Mouse (Mus musculus): ENCODE measurements around the gene Spns2. TPM values are rescaled to one million over a fixed set of nuclear protein-coding genes. Genes with fewer than 3 reads are reported as not detected.
A peak's percentile ranks its signal among the peaks of the same experiment; 100 is the strongest.

The Spns2 gene
- polyA plus RNA-seq, 1 experiment from 2014 or later: 5.7 TPM

DNA sequence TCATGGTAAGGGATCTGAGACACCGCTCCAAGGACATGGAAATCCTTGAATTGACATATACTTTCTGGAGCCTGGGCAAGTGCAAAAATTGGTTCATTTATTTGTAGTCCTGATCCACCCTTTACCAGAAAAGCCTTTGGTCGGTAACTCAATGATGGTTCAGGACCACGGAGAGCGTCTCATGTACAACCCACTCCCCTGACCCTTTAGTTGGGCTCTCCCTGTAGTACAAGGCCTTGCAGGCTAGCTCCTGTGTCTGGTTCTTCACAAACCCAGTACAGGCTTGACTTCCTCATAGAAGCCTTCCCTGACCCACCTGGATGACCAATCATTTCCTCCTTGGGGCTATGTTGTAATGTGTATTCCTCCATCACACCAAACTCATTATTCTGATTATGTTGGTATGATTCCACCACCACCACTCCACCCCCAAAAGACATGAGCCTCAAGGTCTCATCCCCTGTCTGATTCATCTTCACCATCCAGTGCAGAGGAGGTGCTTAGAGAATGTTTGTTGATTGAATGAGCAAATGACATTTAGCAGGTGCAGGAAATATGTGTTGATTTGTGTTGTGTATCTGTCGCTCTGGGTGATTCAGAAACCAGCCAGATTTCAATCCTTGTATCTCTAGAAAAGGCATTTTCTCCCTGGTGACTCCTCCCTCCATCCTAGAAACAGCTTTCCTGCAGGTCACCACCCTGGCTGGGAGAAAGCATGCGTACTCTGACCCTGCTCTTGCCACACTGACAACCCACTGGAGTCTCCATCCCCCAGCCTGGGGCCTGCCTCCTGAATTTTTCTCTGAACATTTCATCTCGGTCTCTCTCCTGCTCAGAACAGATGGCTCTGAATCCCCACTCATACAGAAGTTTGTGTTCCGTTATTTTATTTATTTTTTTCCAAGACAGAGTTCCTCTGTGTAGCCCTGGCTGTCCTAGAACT is 4.6 kb upstream of the Spns2 start:
- Histone ChIP-seq H3K27me3 (ENCODE audit: control insufficient read depth, insufficient read depth, low read length) (no peaks in the 10 kb centered on the region; the same call in 1 of the 2 replicates), H3K27ac (ENCODE audit: low read length) (no peak overlapping the region), H3K9ac (ENCODE audit: low read length) (no peak overlapping the region), H3K9me3 (replicated peaks; ENCODE audit: control insufficient read depth, low read length) (no peaks in the 10 kb centered on the region), H3K4me2 (ENCODE audit: low read depth, low read length) (no peak overlapping the region), H3K4me1 (ENCODE audit: control insufficient read depth, insufficient read depth, low read length) (peaks cover 6% of the 10 kb centered on the region; the same call in 1 of the 2 replicates), H3K4me3 (replicated peaks; ENCODE audit: low read length) (no peak overlapping the region), H3K36me3 (ENCODE audit: control insufficient read depth, insufficient read depth, low read length) (no peaks in the 10 kb centered on the region)
- ATAC-seq (ENCODE audit: insufficient read depth, low FRiP score): no peak
- WGBS: 53% methylated on average over 8 of the region's 8 CpGs

DNA sequence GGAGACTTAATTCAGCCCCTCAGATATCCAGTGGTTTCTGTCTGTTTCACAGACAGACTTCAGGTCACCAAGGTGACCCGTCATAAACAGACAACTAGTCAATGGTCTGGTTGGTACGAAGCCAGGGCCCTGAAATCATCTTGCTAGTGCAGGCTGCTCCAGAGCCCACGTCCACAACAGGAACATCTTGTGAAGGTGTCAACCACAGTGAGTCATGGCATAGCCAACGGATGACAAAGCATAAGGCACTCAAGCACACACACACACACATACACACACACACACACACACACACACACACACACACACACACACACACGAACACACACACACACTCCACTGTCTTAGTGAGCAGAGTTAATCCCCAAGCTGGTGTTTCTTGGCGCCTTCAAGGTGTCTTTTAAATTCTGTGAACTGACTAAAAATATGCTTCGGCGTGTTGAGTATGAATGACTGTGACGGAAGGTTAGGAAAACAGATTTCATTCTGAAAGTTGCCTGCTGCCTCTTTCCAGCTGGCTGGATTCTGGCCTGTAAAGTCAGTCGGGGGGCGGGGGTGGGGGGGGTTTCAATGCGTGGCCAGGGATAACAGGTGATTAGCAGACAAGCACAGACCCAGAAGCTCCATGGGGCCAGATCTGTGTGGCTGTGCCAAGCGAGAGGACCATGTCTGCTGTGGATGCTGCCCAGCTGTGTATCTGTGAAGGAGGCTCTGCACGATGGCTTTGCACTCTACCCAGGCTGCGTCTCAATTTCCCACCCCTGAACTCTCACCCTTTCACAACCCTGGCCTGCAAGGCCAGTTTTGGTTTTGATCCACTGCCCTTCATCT is 1.6 kb upstream of the Spns2 start:
- H3K27ac ChIP-seq (ENCODE audit: low read length): no peak overlapping the region
- 64% methylated on average over 15 of the region's 15 CpGs for WGBS
- no peaks in the 10 kb centered on the region for H3K9me3 ChIP-seq (replicated peaks; ENCODE audit: control insufficient read depth, low read length)
- H3K36me3 ChIP-seq (ENCODE audit: control insufficient read depth, insufficient read depth, low read length): no peaks in the 10 kb centered on the region
- H3K27me3 ChIP-seq (ENCODE audit: control insufficient read depth, insufficient read depth, low read length): peaks cover 12% of the 10 kb centered on the region
- no peak overlapping the region for H3K4me3 ChIP-seq (replicated peaks; ENCODE audit: low read length)
- no peak overlapping the region for H3K4me2 ChIP-seq (ENCODE audit: low read depth, low read length)
- H3K4me1 ChIP-seq (ENCODE audit: control insufficient read depth, insufficient read depth, low read length): peaks cover 15% of the 10 kb centered on the region
- no peak for ATAC-seq (ENCODE audit: insufficient read depth, low FRiP score)
- no peak overlapping the region for H3K9ac ChIP-seq (ENCODE audit: low read length)

DNA sequence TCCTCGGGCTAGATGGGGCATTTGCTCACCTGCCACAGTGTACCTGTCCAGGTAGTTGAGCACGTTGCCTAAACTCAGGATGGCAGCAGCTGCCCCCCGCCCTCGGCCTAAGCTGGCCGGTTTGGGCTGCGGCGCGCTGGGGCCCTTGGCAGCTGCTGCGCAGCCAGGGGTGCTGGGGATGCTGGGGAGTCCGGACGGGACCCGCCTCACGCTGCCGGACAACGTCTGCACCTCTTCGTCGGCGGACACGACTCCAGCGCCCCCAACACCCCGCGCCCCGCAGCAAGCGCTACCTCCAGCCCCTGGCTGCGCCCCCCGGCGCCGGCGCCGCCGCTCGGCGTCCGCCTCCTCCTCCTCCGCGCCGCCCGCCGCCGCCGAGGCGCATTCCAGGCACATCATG is 307 bp downstream of the Spns2 start:
- H3K27me3 ChIP-seq (ENCODE audit: control insufficient read depth, insufficient read depth, low read length): peaks cover 12% of the 10 kb centered on the region
- peak overlapping the region; percentile 71 for H3K9ac ChIP-seq (ENCODE audit: low read length)
- peak overlapping the region; percentile 27 for H3K27ac ChIP-seq (ENCODE audit: low read length)
- H3K4me3 ChIP-seq (replicated peaks; ENCODE audit: low read length): peak overlapping the region; percentile 58
- no peaks in the 10 kb centered on the region for H3K9me3 ChIP-seq (replicated peaks; ENCODE audit: control insufficient read depth, low read length)
- peaks cover 15% of the 10 kb centered on the region for H3K4me1 ChIP-seq (ENCODE audit: control insufficient read depth, insufficient read depth, low read length)
- no peaks in the 10 kb centered on the region for H3K36me3 ChIP-seq (ENCODE audit: control insufficient read depth, insufficient read depth, low read length)
- no peak for ATAC-seq (ENCODE audit: insufficient read depth, low FRiP score)
- H3K4me2 ChIP-seq (ENCODE audit: low read depth, low read length): peak overlapping the region; percentile 96
- WGBS: 0% methylated on average over 25 of the region's 42 CpGs

DNA sequence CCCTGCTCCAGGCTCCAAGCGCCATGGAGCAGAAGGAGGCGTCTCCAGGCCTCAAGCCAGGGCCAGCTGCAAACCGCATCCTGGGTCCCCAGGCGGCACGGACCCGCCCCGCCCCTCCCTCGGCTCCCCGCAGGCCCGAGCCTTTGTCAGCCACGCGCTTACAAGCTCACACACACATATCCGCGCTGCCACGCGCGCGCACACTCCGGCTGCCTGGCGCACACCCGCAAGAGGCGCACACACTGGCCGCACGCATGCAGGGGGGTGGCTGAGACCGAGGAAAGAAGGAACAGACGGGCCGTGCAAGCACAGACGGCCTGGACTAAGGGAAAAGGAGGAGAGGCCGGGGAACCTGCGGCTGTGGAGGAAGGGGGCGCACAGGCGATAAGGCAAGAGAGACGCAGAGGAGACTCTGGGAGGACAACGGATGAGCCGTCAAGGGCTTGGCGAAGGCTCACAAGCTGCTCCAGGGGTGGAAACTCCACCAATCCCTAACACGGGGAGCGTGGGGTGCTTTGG is 892 bp downstream of the Spns2 start:
- Histone ChIP-seq H3K4me1 (ENCODE audit: control insufficient read depth, insufficient read depth, low read length) (peaks cover 15% of the 10 kb centered on the region), H3K9me3 (replicated peaks; ENCODE audit: control insufficient read depth, low read length) (no peaks in the 10 kb centered on the region), H3K4me2 (ENCODE audit: low read depth, low read length) (peak overlapping the region; percentile 96), H3K4me3 (replicated peaks; ENCODE audit: low read length) (peak overlapping the region; percentile 58), H3K36me3 (ENCODE audit: control insufficient read depth, insufficient read depth, low read length) (no peaks in the 10 kb centered on the region), H3K9ac (ENCODE audit: low read length) (peak overlapping the region; percentile 71), H3K27me3 (ENCODE audit: control insufficient read depth, insufficient read depth, low read length) (peaks cover 12% of the 10 kb centered on the region), H3K27ac (ENCODE audit: low read length) (peak overlapping the region; percentile 27)
- WGBS: 1% methylated on average over 38 of the region's 38 CpGs
- no peak for ATAC-seq (ENCODE audit: insufficient read depth, low FRiP score)

DNA sequence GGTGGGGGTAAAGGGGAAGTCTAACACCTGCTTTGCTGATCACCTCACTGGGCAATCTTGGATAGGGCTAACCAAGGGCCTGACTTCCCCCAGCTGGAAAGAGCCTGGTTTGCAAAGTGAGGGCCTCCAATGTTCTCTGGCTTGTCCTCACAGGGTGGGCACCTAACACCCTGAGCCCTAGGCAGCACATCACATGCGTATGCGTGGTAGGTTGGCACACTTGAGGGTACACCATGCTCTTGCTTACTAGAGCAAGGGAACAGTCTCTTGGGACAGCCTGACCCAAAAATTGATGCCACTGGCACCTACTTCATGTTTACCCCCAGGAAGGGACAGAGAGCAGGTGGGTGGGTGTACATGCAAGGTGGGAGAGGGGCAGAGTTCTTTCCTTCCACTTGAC is 2.0 kb downstream of the Spns2 start:
- peak overlapping the region; percentile 58 for H3K4me3 ChIP-seq (replicated peaks; ENCODE audit: low read length)
- no peak overlapping the region for H3K27ac ChIP-seq (ENCODE audit: low read length)
- no peak overlapping the region for H3K9ac ChIP-seq (ENCODE audit: low read length)
- no peaks in the 10 kb centered on the region for H3K36me3 ChIP-seq (ENCODE audit: control insufficient read depth, insufficient read depth, low read length)
- H3K4me2 ChIP-seq (ENCODE audit: low read depth, low read length): peak overlapping the region; percentile 96; the same call in 1 of the 2 replicates
- H3K9me3 ChIP-seq (replicated peaks; ENCODE audit: control insufficient read depth, low read length): no peaks in the 10 kb centered on the region
- no peak for ATAC-seq (ENCODE audit: insufficient read depth, low FRiP score)
- 94% methylated on average over 2 of the region's 2 CpGs for WGBS
- peaks cover 12% of the 10 kb centered on the region for H3K27me3 ChIP-seq (ENCODE audit: control insufficient read depth, insufficient read depth, low read length)
- peaks cover 15% of the 10 kb centered on the region for H3K4me1 ChIP-seq (ENCODE audit: control insufficient read depth, insufficient read depth, low read length)

DNA sequence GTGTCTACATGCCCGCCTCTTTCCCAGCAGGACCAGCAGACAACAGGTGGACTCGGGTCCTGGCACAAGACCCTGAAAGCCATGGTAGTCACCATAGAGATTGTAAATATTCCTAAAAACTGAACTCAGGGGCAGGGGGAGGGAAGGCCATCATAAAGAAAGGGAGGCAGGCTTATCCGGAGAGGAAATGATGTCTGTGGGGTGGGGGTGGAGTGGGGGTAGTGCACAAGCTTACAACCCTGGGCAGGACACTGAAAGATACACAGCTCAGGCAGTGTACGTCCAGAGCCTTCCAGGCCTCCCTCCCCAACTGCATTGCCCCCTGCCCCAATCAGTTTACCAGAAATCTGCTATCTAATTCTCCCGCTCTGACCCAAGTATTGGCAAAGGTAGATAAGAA is 2.5 kb downstream of the Spns2 start:
- ATAC-seq (ENCODE audit: insufficient read depth, low FRiP score): no peak
- Histone ChIP-seq H3K4me3 (replicated peaks; ENCODE audit: low read length) (no peak overlapping the region; the same call in 1 of the 2 replicates), H3K9me3 (replicated peaks; ENCODE audit: control insufficient read depth, low read length) (no peaks in the 10 kb centered on the region), H3K36me3 (ENCODE audit: control insufficient read depth, insufficient read depth, low read length) (no peaks in the 10 kb centered on the region), H3K27me3 (ENCODE audit: control insufficient read depth, insufficient read depth, low read length) (peaks cover 12% of the 10 kb centered on the region), H3K4me1 (ENCODE audit: control insufficient read depth, insufficient read depth, low read length) (peaks cover 15% of the 10 kb centered on the region), H3K27ac (ENCODE audit: low read length) (no peak overlapping the region), H3K4me2 (ENCODE audit: low read depth, low read length) (peak overlapping the region; percentile 96; the same call in 1 of the 2 replicates), H3K9ac (ENCODE audit: low read length) (0 out of 2 replicates have a peak overlapping the region, but pooled peaks have one; percentile 1)
- 63% methylated on average over 5 of the region's 5 CpGs for WGBS

DNA sequence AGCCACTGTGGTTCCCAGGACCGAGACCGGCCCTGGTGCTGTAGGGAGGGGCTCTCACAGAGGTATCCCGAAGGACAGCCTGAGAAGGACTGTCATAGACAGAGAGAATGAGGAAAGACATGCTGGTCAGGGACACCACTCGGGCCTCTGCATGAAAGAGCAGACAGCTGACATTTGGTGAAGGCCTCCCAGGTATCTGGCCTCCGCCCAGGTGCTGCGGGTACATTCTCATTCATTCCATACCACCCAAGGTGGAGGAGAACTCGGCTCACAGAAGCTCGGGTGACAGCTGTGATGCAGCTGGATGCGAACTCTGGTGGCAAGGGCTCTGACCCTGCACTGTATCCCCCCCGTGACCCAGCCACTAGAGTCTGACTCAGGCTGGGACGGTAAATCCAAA is 3.7 kb downstream of the Spns2 start:
- Histone ChIP-seq H3K27ac (ENCODE audit: low read length) (no peak overlapping the region), H3K4me2 (ENCODE audit: low read depth, low read length) (no peak overlapping the region), H3K9me3 (replicated peaks; ENCODE audit: control insufficient read depth, low read length) (no peaks in the 10 kb centered on the region), H3K4me1 (ENCODE audit: control insufficient read depth, insufficient read depth, low read length) (peaks cover 19% of the 10 kb centered on the region), H3K27me3 (ENCODE audit: control insufficient read depth, insufficient read depth, low read length) (peaks cover 12% of the 10 kb centered on the region), H3K9ac (ENCODE audit: low read length) (no peak overlapping the region), H3K36me3 (ENCODE audit: control insufficient read depth, insufficient read depth, low read length) (no peaks in the 10 kb centered on the region), H3K4me3 (replicated peaks; ENCODE audit: low read length) (no peak overlapping the region)
- 62% methylated on average over 11 of the region's 11 CpGs for WGBS
- ATAC-seq (ENCODE audit: insufficient read depth, low FRiP score): no peak

DNA sequence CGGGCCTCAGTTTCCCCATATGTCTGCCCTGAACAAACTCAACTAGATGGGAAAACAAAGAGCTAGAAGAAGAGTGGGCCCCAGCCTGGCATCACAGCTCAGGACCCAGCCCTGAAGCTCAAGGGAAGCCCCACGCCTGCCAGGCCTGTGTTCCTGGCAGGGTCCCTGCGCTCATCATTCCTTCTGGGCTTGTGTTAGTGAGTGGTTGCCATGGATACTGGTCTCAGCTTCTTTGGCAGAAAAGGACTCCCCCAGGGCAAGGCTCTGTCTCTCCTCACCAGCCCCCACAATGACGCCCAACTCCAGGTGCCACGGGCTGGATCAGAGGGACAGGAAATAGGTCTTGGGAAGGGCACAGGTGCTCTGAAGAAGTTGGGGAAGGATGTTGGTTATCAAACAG is 4.5 kb downstream of the Spns2 start:
- Histone ChIP-seq H3K27me3 (ENCODE audit: control insufficient read depth, insufficient read depth, low read length) (peaks cover 12% of the 10 kb centered on the region), H3K9me3 (replicated peaks; ENCODE audit: control insufficient read depth, low read length) (no peaks in the 10 kb centered on the region), H3K9ac (ENCODE audit: low read length) (no peak overlapping the region), H3K4me3 (replicated peaks; ENCODE audit: low read length) (no peak overlapping the region), H3K4me2 (ENCODE audit: low read depth, low read length) (no peak overlapping the region), H3K36me3 (ENCODE audit: control insufficient read depth, insufficient read depth, low read length) (no peaks in the 10 kb centered on the region), H3K27ac (ENCODE audit: low read length) (no peak overlapping the region), H3K4me1 (ENCODE audit: control insufficient read depth, insufficient read depth, low read length) (peaks cover 19% of the 10 kb centered on the region)
- ATAC-seq (ENCODE audit: insufficient read depth, low FRiP score): no peak
- WGBS: 66% methylated on average over 5 of the region's 5 CpGs

Data from stomach, embryonic 16.5 days (tissue).